Mouse (Mus musculus): Measurements from ENCODE around the gene Gm44579. TPM values are rescaled to one million over a fixed set of nuclear protein-coding genes. Genes with fewer than 3 reads are reported as not detected.

Gm44579 gene
- polyA plus RNA-seq (2012; rRNA removed) = not detected in 2 replicates

GRCm38 (mm10) chr15:98220877-98221276 lies at the start of gene Gm44579, which contains the start of gene Olfr287:
Gene Gm44579, minus strand, starts transcription at chr15:98220977.
Gene Olfr287, minus strand, starts transcription at chr15:98221056.
- Histone ChIP-seq H3K36me3 (ENCODE audit: control insufficient read depth, insufficient read depth, low read length) (no peaks in the 10 kb centered on the region), H3K27ac (ENCODE audit: control insufficient read depth, insufficient read depth, low read length) (no peak within 1 kb of the TSS), H3K4me3 (ENCODE audit: control insufficient read depth, insufficient read depth, low read length) (no peak within 1 kb of the TSS), H3K27me3 (ENCODE audit: control insufficient read depth, insufficient read depth, low read length) (no peaks in the 10 kb centered on the region), H3K4me1 (replicated peaks; ENCODE audit: control insufficient read depth, insufficient read depth, low read length) (no peaks in the 10 kb centered on the region)
- DNase-seq = no peak
- TF ChIP-seq POLR2A (IDR thresholded peaks at IDR 0.05; ENCODE audit: control insufficient read depth, extremely low read depth, insufficient read depth, low read length, poor library complexity) = no peak
- no peak for TF ChIP-seq CTCF (IDR thresholded peaks at IDR 0.05; ENCODE audit: borderline replicate concordance, control insufficient read depth, extremely low read depth, insufficient read depth, low read length, poor library complexity)
- WGBS = 78% methylated on average over 4 of the region's 4 CpGs

GRCm38 (mm10) chr15:98257776-98258175 lies 37.0 kb upstream of the Gm44579 start:
- WGBS = 89% methylated on average over 7 of the region's 7 CpGs
- Histone ChIP-seq H3K27ac (ENCODE audit: control insufficient read depth, insufficient read depth, low read length) (no peak overlapping the region), H3K27me3 (ENCODE audit: control insufficient read depth, insufficient read depth, low read length) (no peaks in the 10 kb centered on the region), H3K4me3 (ENCODE audit: control insufficient read depth, insufficient read depth, low read length) (no peak overlapping the region), H3K36me3 (ENCODE audit: control insufficient read depth, insufficient read depth, low read length) (no peaks in the 10 kb centered on the region), H3K4me1 (replicated peaks; ENCODE audit: control insufficient read depth, insufficient read depth, low read length) (no peaks in the 10 kb centered on the region)
- DNase-seq = no peak
- TF ChIP-seq CTCF (IDR thresholded peaks at IDR 0.05; ENCODE audit: borderline replicate concordance, control insufficient read depth, extremely low read depth, insufficient read depth, low read length, poor library complexity) = no peak
- no peak for TF ChIP-seq POLR2A (IDR thresholded peaks at IDR 0.05; ENCODE audit: control insufficient read depth, extremely low read depth, insufficient read depth, low read length, poor library complexity)

GRCm38 (mm10) chr15:98257193-98257592 lies 36.4 kb upstream of the Gm44579 start, which contains the start of gene H1fnt:
Gene H1fnt, minus strand, starts transcription at chr15:98257293.
- 97% methylated on average over 8 of the region's 8 CpGs for WGBS
- H3K27ac ChIP-seq (ENCODE audit: control insufficient read depth, insufficient read depth, low read length) = no peak within 1 kb of the TSS
- DNase-seq = no peak
- TF ChIP-seq POLR2A (IDR thresholded peaks at IDR 0.05; ENCODE audit: control insufficient read depth, extremely low read depth, insufficient read depth, low read length, poor library complexity) (no peak), CTCF (IDR thresholded peaks at IDR 0.05; ENCODE audit: borderline replicate concordance, control insufficient read depth, extremely low read depth, insufficient read depth, low read length, poor library complexity) (no peak)
- no peaks in the 10 kb centered on the region for H3K4me1 ChIP-seq (replicated peaks; ENCODE audit: control insufficient read depth, insufficient read depth, low read length)
- no peaks in the 10 kb centered on the region for H3K36me3 ChIP-seq (ENCODE audit: control insufficient read depth, insufficient read depth, low read length)
- no peaks in the 10 kb centered on the region for H3K27me3 ChIP-seq (ENCODE audit: control insufficient read depth, insufficient read depth, low read length)
- H3K4me3 ChIP-seq (ENCODE audit: control insufficient read depth, insufficient read depth, low read length) = no peak within 1 kb of the TSS

- H3K4me1 ChIP-seq (replicated peaks; ENCODE audit: control insufficient read depth, insufficient read depth, low read length) = no peaks in the 10 kb centered on the region
- H3K36me3 ChIP-seq (ENCODE audit: control insufficient read depth, insufficient read depth, low read length) = no peaks in the 10 kb centered on the region
- WGBS = 98% methylated on average over 13 of the region's 13 CpGs
- no peak overlapping the region for H3K27ac ChIP-seq (ENCODE audit: control insufficient read depth, insufficient read depth, low read length)
- no peak overlapping the region for H3K4me3 ChIP-seq (ENCODE audit: control insufficient read depth, insufficient read depth, low read length)
- TF ChIP-seq CTCF (IDR thresholded peaks at IDR 0.05; ENCODE audit: borderline replicate concordance, control insufficient read depth, extremely low read depth, insufficient read depth, low read length, poor library complexity) = no peak
- TF ChIP-seq POLR2A (IDR thresholded peaks at IDR 0.05; ENCODE audit: control insufficient read depth, extremely low read depth, insufficient read depth, low read length, poor library complexity) = no peak
- no peaks in the 10 kb centered on the region for H3K27me3 ChIP-seq (ENCODE audit: control insufficient read depth, insufficient read depth, low read length)
- no peak for DNase-seq
Observed at GRCm38 (mm10) chr15:98256271-98256670, 35.5 kb upstream of the Gm44579 start.

GRCm38 (mm10) chr15:98235442-98235841 lies 14.7 kb upstream of the Gm44579 start:
- H3K36me3 ChIP-seq (ENCODE audit: control insufficient read depth, insufficient read depth, low read length) = no peaks in the 10 kb centered on the region
- no peaks in the 10 kb centered on the region for H3K27me3 ChIP-seq (ENCODE audit: control insufficient read depth, insufficient read depth, low read length)
- H3K4me1 ChIP-seq (replicated peaks; ENCODE audit: control insufficient read depth, insufficient read depth, low read length) = no peaks in the 10 kb centered on the region
- TF ChIP-seq CTCF (IDR thresholded peaks at IDR 0.05; ENCODE audit: borderline replicate concordance, control insufficient read depth, extremely low read depth, insufficient read depth, low read length, poor library complexity) (no peak), POLR2A (IDR thresholded peaks at IDR 0.05; ENCODE audit: control insufficient read depth, extremely low read depth, insufficient read depth, low read length, poor library complexity) (no peak)
- 42% methylated on average over 4 of the region's 4 CpGs for WGBS
- DNase-seq = no peak
- H3K4me3 ChIP-seq (ENCODE audit: control insufficient read depth, insufficient read depth, low read length) = no peak overlapping the region
- H3K27ac ChIP-seq (ENCODE audit: control insufficient read depth, insufficient read depth, low read length) = no peak overlapping the region

GRCm38 (mm10) chr15:98234350-98234749 lies 13.6 kb upstream of the Gm44579 start, which contains the start of gene Olfr286:
Gene Olfr286, minus strand, starts transcription at chr15:98234450.
- no peak for DNase-seq
- no peaks in the 10 kb centered on the region for H3K36me3 ChIP-seq (ENCODE audit: control insufficient read depth, insufficient read depth, low read length)
- no peaks in the 10 kb centered on the region for H3K27me3 ChIP-seq (ENCODE audit: control insufficient read depth, insufficient read depth, low read length)
- no peaks in the 10 kb centered on the region for H3K4me1 ChIP-seq (replicated peaks; ENCODE audit: control insufficient read depth, insufficient read depth, low read length)
- H3K27ac ChIP-seq (ENCODE audit: control insufficient read depth, insufficient read depth, low read length) = no peak within 1 kb of the TSS
- 97% methylated on average over 4 of the region's 4 CpGs for WGBS
- TF ChIP-seq POLR2A (IDR thresholded peaks at IDR 0.05; ENCODE audit: control insufficient read depth, extremely low read depth, insufficient read depth, low read length, poor library complexity) (no peak), CTCF (IDR thresholded peaks at IDR 0.05; ENCODE audit: borderline replicate concordance, control insufficient read depth, extremely low read depth, insufficient read depth, low read length, poor library complexity) (no peak)
- H3K4me3 ChIP-seq (ENCODE audit: control insufficient read depth, insufficient read depth, low read length) = no peak within 1 kb of the TSS

GRCm38 (mm10) chr15:98226096-98226495 lies 5.3 kb upstream of the Gm44579 start:
- Histone ChIP-seq H3K27me3 (ENCODE audit: control insufficient read depth, insufficient read depth, low read length) (no peaks in the 10 kb centered on the region), H3K4me1 (replicated peaks; ENCODE audit: control insufficient read depth, insufficient read depth, low read length) (no peaks in the 10 kb centered on the region), H3K27ac (ENCODE audit: control insufficient read depth, insufficient read depth, low read length) (no peak overlapping the region), H3K36me3 (ENCODE audit: control insufficient read depth, insufficient read depth, low read length) (no peaks in the 10 kb centered on the region), H3K4me3 (ENCODE audit: control insufficient read depth, insufficient read depth, low read length) (no peak overlapping the region)
- no peak for DNase-seq
- WGBS = 84% methylated on average over 7 of the region's 7 CpGs
- TF ChIP-seq POLR2A (IDR thresholded peaks at IDR 0.05; ENCODE audit: control insufficient read depth, extremely low read depth, insufficient read depth, low read length, poor library complexity) = no peak

Measured in thymus, adult 2 months (tissue).